Mouse (Mus musculus) B cell, adult 2 months (primary cell): ENCODE measurements around the gene Naa15.

Experiments
- DNase-seq, 2 experiments: peaks; one replicate each; pipeline ENCODE4 v3.0.0; 2022

The Naa15 gene

GRCm38 (mm10) chr3:51468530-51468929, 53.6 kb downstream of the Naa15 start:
- no peak for DNase-seq

- DNase-seq: no peak
These were observed 60.8 kb downstream of the Naa15 start for GRCm38 (mm10) chr3:51475706-51476105.

DNA sequence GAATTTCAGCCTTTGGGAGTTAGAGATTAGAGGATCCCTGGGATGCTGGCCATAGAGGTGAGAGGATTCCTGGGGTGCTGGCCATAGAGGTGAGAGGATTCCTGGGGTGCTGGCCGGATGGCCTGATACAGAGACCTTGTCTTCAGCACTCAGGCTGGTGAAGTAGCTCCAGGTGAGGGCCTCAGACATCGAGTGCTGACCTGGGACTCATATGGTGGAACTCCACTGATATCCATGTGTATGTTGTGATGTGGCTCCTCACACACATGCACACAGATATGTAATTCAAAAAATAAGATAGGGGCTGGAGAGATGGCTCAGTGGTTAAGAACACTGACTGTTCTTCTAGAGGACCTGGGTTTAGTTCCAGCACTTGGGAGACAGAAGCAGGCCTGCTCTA, 64.9 kb downstream of the Naa15 start:
- no peak for DNase-seq

GRCm38 (mm10) chr3:51481059-51481458, 66.1 kb downstream of the Naa15 start:
- peak; percentile 78 to 79 for DNase-seq

DNA sequence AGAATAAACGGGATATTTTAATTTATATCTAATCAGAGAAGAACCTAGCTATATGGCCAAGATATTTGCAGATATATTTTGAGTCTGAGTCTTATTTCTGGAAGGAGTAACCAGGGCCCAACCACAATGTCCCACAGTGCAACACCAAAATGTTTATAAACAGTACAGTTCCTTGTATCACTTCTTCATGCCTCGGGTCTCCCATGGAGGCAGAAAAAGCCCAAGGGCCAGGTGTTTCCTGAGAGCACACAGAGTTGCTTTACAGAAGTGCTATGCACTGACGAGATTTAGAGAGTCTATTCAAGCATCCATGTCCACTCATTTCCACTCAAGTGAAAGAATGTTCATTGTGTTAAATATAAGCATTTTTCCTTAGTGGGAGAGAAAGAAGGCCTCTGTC, 66.9 kb downstream of the Naa15 start:
- DNase-seq: no peak

GRCm38 (mm10) chr3:51482781-51483180, 67.8 kb downstream of the Naa15 start:
- DNase-seq: no peak

DNA sequence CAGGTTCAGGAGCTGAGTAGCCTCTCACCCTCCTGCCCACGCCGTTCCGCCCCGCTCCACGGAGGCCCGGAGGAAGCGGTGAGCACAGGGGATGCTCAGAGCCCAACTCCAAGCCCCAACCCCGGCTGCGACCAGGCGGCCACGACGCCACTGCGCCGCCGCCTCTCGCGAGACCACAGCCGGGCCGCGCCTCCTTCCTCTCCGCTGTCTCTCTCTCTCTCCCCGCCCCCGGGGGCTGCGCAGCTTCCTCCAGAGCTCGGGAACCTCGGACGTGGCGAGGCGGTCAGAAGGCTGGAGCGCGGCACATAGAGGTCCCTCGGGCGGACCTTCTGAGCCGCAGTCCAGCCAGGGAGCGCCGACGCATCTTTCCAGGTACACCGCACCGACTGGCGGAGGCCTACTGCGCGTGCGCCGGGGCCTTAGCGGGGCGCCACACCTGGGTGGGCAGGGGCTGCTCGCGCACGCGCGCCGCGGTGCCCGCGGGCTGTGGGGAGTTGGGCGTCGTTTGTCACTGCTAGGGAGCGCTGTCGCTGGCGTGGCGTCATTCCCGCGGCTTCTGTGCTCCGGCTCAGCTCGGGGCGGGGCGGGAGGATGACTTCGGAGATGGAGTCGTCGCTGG, 68.9 kb downstream of the Naa15 start, which contains the start of gene Rab33b:
TSS of gene Rab33b (plus strand) at position 180 of the 619 bp plus-strand sequence.
- DNase-seq: peak; percentile 97 to 98

DNA sequence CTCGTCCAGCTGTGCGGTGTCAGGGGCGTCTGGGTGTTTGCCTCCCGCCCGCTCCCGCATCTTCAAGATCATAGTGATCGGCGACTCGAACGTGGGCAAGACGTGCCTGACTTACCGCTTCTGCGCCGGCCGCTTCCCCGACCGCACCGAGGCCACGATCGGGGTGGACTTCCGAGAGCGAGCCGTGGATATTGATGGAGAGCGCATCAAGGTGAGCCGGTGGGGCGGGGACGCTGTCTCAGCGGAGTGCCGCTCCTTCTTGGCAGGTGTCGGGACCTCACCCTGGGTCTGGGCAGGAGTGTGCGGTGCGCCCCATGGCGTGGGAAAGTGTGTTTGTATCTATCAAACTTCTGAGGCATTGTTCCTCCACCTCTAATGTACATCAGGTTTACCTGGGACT, 69.4 kb downstream of the Naa15 start:
- DNase-seq: no peak

DNA sequence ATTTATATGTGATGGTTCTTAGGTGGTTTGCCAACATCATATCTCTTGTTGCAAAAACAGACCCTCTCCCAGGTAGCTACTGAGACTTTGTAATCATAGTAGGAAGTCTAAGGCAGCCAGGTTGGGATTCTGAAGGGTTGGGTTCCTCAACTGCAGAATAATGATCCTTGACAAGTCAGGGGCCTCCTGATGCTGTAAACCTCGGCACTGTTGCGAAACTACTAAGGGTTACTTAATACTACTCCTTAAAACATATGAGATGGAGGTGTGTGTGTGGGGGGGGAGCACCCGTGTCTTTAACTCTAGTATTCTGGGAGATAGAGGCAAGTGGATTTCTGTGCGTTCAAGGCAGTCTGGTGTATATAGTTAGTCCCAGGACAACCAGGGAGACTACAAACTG, 70.4 kb downstream of the Naa15 start:
- no peak for DNase-seq

DNA sequence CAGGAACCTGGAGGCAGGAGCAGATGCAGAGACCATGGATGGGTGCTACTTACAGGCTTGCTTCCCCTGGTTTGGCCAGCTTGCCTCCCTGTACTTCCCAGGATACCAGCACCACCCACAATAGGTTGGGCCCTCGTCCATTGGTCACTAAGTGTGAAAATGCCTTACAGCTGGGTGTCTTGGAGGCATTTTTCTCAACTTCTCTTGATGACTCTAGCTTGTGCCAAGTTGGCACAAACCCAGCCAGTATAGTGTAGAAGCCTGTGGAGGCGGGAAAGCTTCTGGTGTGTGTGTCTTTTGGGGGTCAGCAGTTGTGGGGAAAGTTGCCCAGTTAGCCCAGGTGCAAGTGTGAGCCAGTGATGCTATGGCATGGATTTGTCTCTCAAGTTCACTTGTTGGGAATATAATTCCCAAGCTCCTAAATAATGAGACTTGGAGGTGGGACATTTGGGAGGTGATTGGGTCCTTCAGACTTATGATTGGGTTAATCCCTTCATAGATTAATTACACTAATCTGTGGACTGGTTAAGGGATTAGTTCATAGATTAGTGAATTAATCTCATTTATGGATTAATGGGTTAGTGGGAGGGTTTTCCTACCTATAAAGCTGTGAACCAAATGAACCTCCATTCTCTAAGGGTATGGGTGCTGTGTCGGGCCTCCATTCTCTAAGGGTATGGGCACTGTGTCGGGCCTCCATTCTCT, 71.7 kb downstream of the Naa15 start:
- no peak for DNase-seq

DNA sequence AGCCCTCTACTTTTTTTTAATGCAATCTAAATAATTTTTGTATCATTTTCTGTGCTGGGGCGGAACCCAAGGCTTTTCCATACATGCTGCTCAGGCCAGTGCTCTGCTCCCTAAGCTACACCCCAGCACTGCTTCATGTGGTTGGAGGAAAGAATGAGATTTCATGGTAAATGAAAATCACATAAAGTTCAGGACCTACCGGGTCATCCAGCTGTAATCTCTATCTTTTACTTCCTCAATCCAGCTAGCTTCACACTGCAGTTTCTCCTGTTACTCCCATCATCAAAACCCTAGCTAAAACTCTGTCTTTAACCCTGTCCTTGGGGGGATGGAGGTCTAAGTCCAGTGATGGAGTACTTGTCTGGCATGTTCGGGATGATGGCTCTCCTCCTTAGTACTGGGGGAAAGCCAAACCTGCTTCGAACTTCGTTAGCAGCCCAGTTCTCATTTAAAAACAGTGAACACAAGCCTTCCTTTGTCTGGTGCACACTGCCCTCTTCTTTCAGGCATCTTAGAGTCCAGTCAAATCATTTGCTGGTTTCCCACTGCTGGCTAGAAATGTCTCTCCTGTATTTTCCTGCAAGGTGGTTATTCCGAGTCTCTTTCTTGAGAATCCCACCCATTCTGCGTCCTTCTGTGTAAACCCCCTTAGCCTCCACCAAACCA, 75.3 kb downstream of the Naa15 start:
- no peak for DNase-seq

DNA sequence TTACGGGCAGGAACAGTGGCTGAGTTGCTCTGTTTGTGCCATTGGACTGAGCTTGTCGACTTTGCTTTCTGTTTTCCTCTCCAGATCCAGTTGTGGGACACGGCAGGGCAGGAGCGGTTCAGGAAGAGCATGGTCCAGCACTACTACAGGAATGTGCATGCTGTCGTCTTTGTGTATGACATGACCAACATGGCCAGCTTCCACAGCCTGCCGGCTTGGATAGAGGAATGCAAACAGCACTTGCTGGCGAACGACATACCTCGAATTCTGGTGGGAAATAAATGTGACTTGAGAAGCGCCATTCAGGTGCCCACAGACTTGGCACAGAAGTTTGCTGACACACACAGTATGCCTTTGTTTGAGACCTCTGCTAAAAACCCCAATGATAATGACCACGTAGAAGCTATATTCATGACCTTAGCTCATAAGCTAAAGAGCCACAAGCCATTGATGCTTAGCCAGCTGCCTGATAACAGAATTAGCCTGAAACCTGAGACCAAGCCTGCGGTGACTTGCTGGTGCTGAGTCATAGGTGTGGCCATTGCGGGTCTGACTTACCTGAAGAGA, 78.4 kb downstream of the Naa15 start:
- no peak for DNase-seq

GRCm38 (mm10) chr3:51494466-51494865, 79.5 kb downstream of the Naa15 start:
- DNase-seq: no peak

DNA sequence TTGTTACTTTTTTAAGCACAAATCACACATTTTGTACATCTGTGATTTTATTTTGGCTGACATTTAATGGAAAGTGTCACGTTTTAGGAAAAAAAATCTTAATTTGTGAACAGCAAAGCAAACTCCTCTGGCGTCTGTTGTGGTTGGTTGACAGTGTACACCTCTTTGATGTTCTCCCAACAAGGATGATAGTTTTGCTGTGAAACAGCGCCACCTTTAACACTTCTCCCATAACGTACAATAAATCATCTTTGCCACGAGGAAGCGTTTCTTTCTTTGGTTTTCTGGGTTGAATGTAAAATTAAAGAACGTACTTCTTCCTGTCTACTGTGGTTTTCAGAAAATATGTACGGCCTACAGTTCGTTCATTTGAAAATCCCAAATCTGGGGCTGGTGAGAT, 80.7 kb downstream of the Naa15 start:
- DNase-seq: no peak

GRCm38 (mm10) chr3:51497978-51498377, 83.0 kb downstream of the Naa15 start:
- no peak for DNase-seq

- DNase-seq: no peak
These were observed 83.7 kb downstream of the Naa15 start for GRCm38 (mm10) chr3:51498659-51499058.

- no peak for DNase-seq
These were observed 84.9 kb downstream of the Naa15 start for GRCm38 (mm10) chr3:51499876-51500275.

DNA sequence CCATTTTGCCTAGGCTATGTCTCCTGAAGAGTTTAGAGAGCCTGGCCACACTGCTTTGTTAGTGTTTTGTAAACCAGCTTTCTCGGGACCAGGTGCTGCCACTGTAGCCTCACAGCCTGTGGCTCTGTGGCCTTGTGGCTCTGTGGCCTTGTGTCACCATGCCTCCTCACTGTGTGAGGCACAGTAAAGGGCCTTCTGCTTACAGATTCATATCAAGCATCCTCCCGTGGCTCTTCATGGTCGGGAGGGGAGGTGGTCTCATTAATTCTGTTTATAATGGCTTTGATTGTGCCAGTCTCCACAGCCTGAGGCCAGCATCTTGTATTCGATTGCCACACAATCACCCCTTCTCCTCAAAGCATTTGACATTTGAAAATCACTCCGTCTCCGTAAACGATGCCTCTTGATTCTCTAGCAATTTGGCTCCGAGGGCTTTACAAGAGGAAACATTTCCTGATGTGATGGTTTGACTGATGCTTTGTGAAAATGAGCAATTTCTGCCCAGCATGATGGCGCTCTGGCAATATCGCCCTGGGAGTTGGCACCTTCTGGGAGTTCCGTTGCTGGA, 89.5 kb downstream of the Naa15 start:
- DNase-seq: no peak

- no peak for DNase-seq
These were observed 90.5 kb downstream of the Naa15 start for GRCm38 (mm10) chr3:51505465-51505864.

GRCm38 (mm10) chr3:51510903-51511302, 96.0 kb downstream of the Naa15 start:
- DNase-seq: peak; percentile 64 to 66

DNA sequence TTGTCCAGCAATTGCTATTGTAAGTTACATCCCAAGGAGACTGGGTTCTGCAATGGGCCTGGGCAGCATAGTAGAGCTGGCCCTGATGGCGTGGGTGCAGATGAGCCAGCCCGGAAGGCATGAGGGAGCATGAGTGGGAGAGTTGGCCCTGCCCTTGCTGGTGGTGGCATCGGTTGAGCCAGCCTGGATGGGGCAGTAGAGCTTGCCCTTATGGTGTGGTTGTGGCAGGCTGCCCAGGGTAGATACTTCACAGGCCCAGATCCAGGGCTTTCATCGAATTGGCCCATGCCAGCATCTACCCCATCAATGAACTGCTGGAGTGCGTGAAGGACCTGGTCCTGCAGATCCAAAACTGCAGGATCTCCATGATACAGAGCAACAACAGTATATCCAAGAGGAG, 97.0 kb downstream of the Naa15 start:
- DNase-seq: no peak

DNA sequence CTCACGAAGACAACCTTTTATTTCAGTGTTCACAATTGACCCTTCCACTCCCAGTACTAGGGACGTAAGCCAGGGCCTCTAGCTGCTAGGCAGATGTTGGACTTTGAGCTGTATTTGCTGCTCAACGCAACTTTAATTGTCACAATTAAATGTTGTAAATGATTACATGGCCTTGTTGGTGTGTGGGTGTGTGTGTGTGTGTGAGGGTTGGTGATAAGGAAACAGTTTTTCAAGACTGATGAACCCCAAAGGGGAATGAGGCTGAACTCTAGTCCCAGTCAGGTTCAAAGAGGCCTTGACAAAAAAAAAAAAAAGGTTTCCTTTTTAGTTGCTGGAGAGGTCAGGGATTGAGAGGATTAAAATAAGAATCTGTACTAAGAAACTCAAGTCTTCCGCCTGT, 102.5 kb downstream of the Naa15 start:
- no peak for DNase-seq
